Mouse (Mus musculus): ENCODE results near the gene Bik. TPM values are rescaled to one million over a fixed set of nuclear protein-coding genes. Genes with fewer than 3 reads are reported as not detected.

Bik gene
- total RNA-seq (2014; rRNA removed), result 0.16 and 0.97 TPM in 2 replicates
- polyA plus RNA-seq (2015; fragmentation: Nextera tagmentation; extraction: Ambion mirVana), result 0.68 and 1.3 TPM in 2 replicates

DNA sequence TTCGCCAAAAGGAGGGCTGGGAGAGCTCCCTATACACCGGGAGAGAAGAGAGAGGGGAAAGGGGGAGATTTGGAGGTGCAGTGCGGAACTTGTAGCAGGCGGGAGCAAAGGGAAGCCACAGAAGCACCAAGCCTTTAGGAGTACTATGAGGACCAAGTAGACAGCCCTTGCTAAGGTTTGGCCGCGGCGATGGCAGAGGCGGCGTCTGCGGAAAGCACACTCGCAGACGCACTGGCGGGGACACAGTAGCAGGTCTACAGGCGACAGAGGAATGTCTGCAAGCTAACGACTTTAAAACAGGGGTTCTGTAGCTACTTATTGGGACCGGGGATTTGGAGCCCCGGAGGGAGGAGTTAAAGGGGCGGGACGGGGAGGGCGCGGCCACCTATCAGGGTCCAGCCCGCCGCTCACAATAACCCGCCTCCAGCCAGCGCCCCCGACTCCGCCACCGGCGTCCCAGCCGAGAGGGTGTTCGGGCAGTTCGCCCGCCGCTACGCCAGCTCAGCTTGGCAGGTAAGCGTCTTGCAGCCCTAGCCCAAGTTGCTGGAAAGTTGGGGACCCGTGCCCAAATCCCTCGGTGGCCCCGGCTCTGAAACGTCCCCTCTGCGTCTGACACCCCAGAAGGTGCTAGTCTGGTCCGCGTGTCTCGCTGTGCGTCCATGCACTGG, at the start of gene Bik:
Gene Bik (plus strand): TSS at position 439 of the 668 bp plus-strand sequence.
- DNase-seq (ENCODE audit: low spot score) (peak; percentile 34), ATAC-seq (peak; percentile 60; the same call in 1 of the 2 replicates)
- H3K4me3 ChIP-seq (ENCODE audit: low read length), result peak within 1 kb of the TSS; percentile 45
- 1% methylated on average over 45 of the region's 45 CpGs for WGBS
- H3K9ac ChIP-seq (replicated peaks; ENCODE audit: low read length), result peak within 1 kb of the TSS; percentile 33; the same call in 1 of the 2 replicates
- H3K4me1 ChIP-seq (ENCODE audit: insufficient read depth, low read length), result peaks cover 9% of the 10 kb centered on the region; the same call in 1 of the 2 replicates
- no peak for TF ChIP-seq CTCF (IDR thresholded peaks at IDR 0.05; ENCODE audit: low read depth)
- H3K36me3 ChIP-seq (ENCODE audit: insufficient read depth, low read length), result no peaks in the 10 kb centered on the region
- H3K4me2 ChIP-seq (ENCODE audit: low read depth, low read length), result peak within 1 kb of the TSS; percentile 85
- H3K27me3 ChIP-seq (ENCODE audit: insufficient read depth, low read length), result 0 out of 2 replicates have a peak, but pooled peaks cover 26% of the 10 kb centered on the region
- H3K9me3 ChIP-seq (ENCODE audit: low read length), result no peaks in the 10 kb centered on the region
- no peak within 1 kb of the TSS for H3K27ac ChIP-seq

DNA sequence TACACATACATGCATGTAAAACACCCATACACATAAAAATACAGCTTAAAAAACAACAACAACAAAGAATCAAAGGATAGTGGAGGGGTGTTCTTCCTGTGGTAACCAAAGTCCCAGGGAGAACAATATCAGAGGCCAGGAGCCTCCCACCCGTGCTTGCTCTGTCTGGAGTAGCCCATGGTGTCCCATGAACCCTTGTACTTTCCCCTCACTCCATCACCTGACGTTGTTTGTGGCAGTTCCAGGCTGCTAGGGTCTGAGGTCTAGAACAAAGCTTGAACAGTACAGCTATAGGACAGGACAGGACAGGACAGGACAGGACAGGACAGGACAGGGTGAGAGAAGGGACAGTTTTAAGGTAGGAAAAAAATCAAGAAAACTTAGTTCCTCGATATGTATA, 48.6 kb upstream of the Bik start:
- 70% methylated on average over 3 of the region's 3 CpGs for WGBS
- no peak for ATAC-seq
- DNase-seq (ENCODE audit: low spot score), result no peak

DNA sequence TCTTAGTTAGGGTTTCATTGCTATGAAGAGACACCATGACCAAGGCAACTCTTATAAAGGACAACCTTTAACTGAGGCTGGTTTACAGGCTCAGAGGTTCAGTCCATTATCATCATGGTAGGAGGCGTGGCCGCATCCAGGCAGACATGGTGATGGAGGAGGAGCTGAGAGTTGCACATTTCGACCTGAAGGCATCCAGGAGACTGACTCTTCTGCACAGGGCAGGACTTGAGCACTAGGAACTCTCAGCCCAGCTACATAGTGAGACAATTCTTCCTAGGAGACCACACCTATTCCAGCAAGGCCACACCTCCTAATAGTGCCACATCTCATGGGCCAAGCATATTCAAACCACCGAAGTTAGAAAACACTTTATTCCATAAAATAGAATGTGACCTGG, 46.8 kb upstream of the Bik start:
- TF ChIP-seq CTCF (IDR thresholded peaks at IDR 0.05; ENCODE audit: low read depth), result no peak
- DNase-seq (ENCODE audit: low spot score) (no peak), ATAC-seq (no peak)
- 90% methylated on average over 4 of the region's 4 CpGs for WGBS
- H3K4me3 ChIP-seq (ENCODE audit: low read length), result no peak overlapping the region
- H3K4me2 ChIP-seq (ENCODE audit: low read depth, low read length), result no peak overlapping the region
- H3K27ac ChIP-seq, result no peak overlapping the region
- no peaks in the 10 kb centered on the region for H3K27me3 ChIP-seq (ENCODE audit: insufficient read depth, low read length)
- H3K9ac ChIP-seq (replicated peaks; ENCODE audit: low read length), result no peak overlapping the region
- H3K36me3 ChIP-seq (ENCODE audit: insufficient read depth, low read length), result no peaks in the 10 kb centered on the region; the same call in 1 of the 2 replicates
- no peaks in the 10 kb centered on the region for H3K9me3 ChIP-seq (ENCODE audit: low read length)
- no peaks in the 10 kb centered on the region for H3K4me1 ChIP-seq (ENCODE audit: insufficient read depth, low read length)

More for the DNA sequence above, 48.6 kb upstream of the Bik start:
- no peak overlapping the region for H3K4me2 ChIP-seq (ENCODE audit: low read depth, low read length)
- H3K27ac ChIP-seq, result no peak overlapping the region
- no peaks in the 10 kb centered on the region for H3K27me3 ChIP-seq (ENCODE audit: insufficient read depth, low read length)
- no peak overlapping the region for H3K9ac ChIP-seq (replicated peaks; ENCODE audit: low read length)
- no peaks in the 10 kb centered on the region for H3K9me3 ChIP-seq (ENCODE audit: low read length)
- no peak for TF ChIP-seq CTCF (IDR thresholded peaks at IDR 0.05; ENCODE audit: low read depth)
- no peaks in the 10 kb centered on the region for H3K36me3 ChIP-seq (ENCODE audit: insufficient read depth, low read length)
- H3K4me1 ChIP-seq (ENCODE audit: insufficient read depth, low read length), result no peaks in the 10 kb centered on the region
- no peak overlapping the region for H3K4me3 ChIP-seq (ENCODE audit: low read length)

DNA sequence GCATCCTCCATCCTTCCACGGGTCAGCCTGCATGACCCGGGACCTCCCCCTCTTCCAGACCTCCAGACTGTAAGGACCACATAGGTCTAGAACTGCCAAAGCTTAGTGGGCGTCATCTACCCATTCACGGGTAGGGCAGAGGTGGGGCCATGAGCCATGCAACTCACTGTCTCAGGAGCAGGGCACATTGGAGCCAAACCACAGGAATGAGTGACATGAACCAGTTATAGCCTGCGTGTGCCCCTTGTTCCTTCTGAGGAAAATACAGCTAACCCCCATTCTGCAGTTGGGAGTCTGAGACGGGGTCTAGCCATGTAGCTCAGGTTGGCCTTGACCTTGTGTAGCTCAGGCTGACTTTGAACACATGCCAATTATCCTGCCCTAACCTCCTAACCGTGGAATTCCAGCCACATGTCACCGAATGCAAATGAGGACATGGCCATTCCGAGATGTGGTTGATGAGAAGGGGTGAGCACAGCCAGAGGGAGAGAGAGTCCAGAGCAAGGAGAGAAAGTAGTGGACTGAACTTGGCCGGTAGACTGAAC, 45.4 kb upstream of the Bik start:
- Histone ChIP-seq H3K9me3 (ENCODE audit: low read length) (no peaks in the 10 kb centered on the region), H3K4me1 (ENCODE audit: insufficient read depth, low read length) (no peaks in the 10 kb centered on the region), H3K27me3 (ENCODE audit: insufficient read depth, low read length) (no peaks in the 10 kb centered on the region), H3K27ac (no peak overlapping the region), H3K4me3 (ENCODE audit: low read length) (no peak overlapping the region), H3K9ac (replicated peaks; ENCODE audit: low read length) (no peak overlapping the region), H3K4me2 (ENCODE audit: low read depth, low read length) (no peak overlapping the region), H3K36me3 (ENCODE audit: insufficient read depth, low read length) (peaks cover 7% of the 10 kb centered on the region)
- DNase-seq (ENCODE audit: low spot score) (no peak), ATAC-seq (0 out of 2 replicates have a peak, but pooled peaks have one; percentile 8)
- no peak for TF ChIP-seq CTCF (IDR thresholded peaks at IDR 0.05; ENCODE audit: low read depth)
- 68% methylated on average over 10 of the region's 10 CpGs for WGBS

DNA sequence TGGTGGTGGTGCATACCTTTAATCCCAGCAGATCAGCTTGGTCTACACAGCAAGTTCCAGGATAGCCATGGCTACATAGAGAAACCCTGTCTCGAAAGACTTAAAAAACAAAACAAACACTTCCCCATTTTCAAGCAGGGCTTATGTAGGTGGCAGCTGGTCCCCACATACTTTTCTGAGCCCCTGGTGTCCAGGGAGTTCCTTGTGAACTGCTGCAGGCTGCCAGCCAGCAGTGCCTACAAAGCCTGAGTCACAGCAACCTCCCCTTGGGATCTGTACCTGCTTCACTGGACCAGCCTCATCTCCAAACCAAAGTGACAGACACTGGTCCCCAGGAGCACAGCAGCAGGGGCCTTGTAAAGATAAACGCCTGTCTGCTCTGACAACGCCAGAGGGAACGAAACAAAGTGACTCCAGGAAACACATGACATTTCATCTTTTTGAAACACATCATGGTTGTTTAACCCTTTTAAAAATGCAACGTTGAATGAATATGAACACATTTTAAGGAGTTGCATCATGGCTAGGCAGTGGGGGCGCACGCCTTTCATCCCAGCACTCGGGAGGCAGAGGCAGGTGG, 43.9 kb upstream of the Bik start:
- Histone ChIP-seq H3K4me1 (ENCODE audit: insufficient read depth, low read length) (no peaks in the 10 kb centered on the region), H3K4me2 (ENCODE audit: low read depth, low read length) (no peak overlapping the region), H3K27me3 (ENCODE audit: insufficient read depth, low read length) (no peaks in the 10 kb centered on the region), H3K9ac (replicated peaks; ENCODE audit: low read length) (no peak overlapping the region), H3K9me3 (ENCODE audit: low read length) (no peaks in the 10 kb centered on the region), H3K27ac (no peak overlapping the region), H3K36me3 (ENCODE audit: insufficient read depth, low read length) (peaks cover 16% of the 10 kb centered on the region), H3K4me3 (ENCODE audit: low read length) (no peak overlapping the region)
- DNase-seq (ENCODE audit: low spot score) (peak; percentile 10), ATAC-seq (no peak)
- no peak for TF ChIP-seq CTCF (IDR thresholded peaks at IDR 0.05; ENCODE audit: low read depth)
- WGBS, result 62% methylated on average over 8 of the region's 8 CpGs

DNA sequence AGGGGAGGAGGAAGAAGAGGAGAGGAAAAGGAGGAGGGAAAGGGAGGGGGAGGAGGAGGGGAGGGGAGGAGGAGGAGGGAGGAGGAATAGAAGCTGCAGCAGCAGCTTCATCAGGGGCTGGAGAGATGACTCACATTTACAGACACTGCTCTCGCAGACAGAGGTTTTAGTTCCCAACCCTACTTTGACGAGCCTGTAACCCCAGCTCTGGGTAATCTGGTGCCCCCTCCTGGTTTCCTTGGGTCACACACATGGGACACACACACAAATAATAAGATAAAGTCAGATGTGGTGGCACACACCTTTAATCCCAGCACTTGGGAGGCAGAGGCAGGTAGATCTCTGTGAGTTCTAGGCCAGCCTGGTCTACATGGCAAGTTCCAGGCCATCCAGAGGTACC, 43.2 kb upstream of the Bik start:
- 37% methylated on average over 2 of the region's 2 CpGs for WGBS
- no peaks in the 10 kb centered on the region for H3K4me1 ChIP-seq (ENCODE audit: insufficient read depth, low read length)
- peaks cover 20% of the 10 kb centered on the region for H3K36me3 ChIP-seq (ENCODE audit: insufficient read depth, low read length)
- ATAC-seq, result no peak
- H3K27ac ChIP-seq, result no peak overlapping the region
- H3K27me3 ChIP-seq (ENCODE audit: insufficient read depth, low read length), result no peaks in the 10 kb centered on the region
- peak; percentile 36 for DNase-seq (ENCODE audit: low spot score)
- no peak overlapping the region for H3K4me3 ChIP-seq (ENCODE audit: low read length)
- H3K9me3 ChIP-seq (ENCODE audit: low read length), result no peaks in the 10 kb centered on the region
- H3K9ac ChIP-seq (replicated peaks; ENCODE audit: low read length), result no peak overlapping the region
- no peak overlapping the region for H3K4me2 ChIP-seq (ENCODE audit: low read depth, low read length)
- TF ChIP-seq CTCF (IDR thresholded peaks at IDR 0.05; ENCODE audit: low read depth), result peak; percentile 45
